Mouse (Mus musculus): ENCODE measurements around the gene Catsper2. TPM values are rescaled to one million over a fixed set of nuclear protein-coding genes. Genes with fewer than 3 reads are reported as not detected.

Catsper2 gene
- polyA plus RNA-seq, 1 experiment from 2014 or later: 2.7 TPM

Small RNA genes lying within 50 kb of the gene (microRNA-seq; reads per million reads assigned to microRNA genes)
- gene Gm22953: not detected

Other genes starting within 250 kb of the Catsper2 start
- 57.2 and 57.6 TPM in 2 replicates for gene Tubgcp4, start 243.1 kb downstream of the Catsper2 start, polyA plus RNA-seq (2015; fragmentation: Nextera tagmentation; extraction: Ambion mirVana)
- 12.6 and 13.8 TPM in 2 replicates for gene Zscan29, start 242.7 kb downstream of the Catsper2 start, polyA plus RNA-seq (2015; fragmentation: Nextera tagmentation; extraction: Ambion mirVana)
- gene Trp53bp1, start 142.4 kb downstream of the Catsper2 start, polyA plus RNA-seq (2015; fragmentation: Nextera tagmentation; extraction: Ambion mirVana): 72.9 and 73.7 TPM in 2 replicates
- 3.1 and 3.2 TPM in 2 replicates for gene Map1a, start 124.2 kb downstream of the Catsper2 start, polyA plus RNA-seq (2015; fragmentation: Nextera tagmentation; extraction: Ambion mirVana)
- 12.6 and 14.5 TPM in 2 replicates for gene Ppip5k1, start 58.4 kb downstream of the Catsper2 start, polyA plus RNA-seq (2015; fragmentation: Nextera tagmentation; extraction: Ambion mirVana)
- gene Ckmt1, start 56.1 kb downstream of the Catsper2 start, polyA plus RNA-seq (2015; fragmentation: Nextera tagmentation; extraction: Ambion mirVana): 16.9 and 22.4 TPM in 2 replicates
- gene Strc, start 26.6 kb downstream of the Catsper2 start, polyA plus RNA-seq (2015; fragmentation: Nextera tagmentation; extraction: Ambion mirVana): not detected in 2 replicates
- 811 and 867 TPM in 2 replicates for gene Pdia3, start within 50 bp of the Catsper2 start, polyA plus RNA-seq (2015; fragmentation: Nextera tagmentation; extraction: Ambion mirVana)
- gene Ell3, start 30.5 kb upstream of the Catsper2 start, polyA plus RNA-seq (2015; fragmentation: Nextera tagmentation; extraction: Ambion mirVana): 11.2 and 12.9 TPM in 2 replicates
- gene Serf2, start 35.4 kb upstream of the Catsper2 start, polyA plus RNA-seq (2015; fragmentation: Nextera tagmentation; extraction: Ambion mirVana): 482 and 510 TPM in 2 replicates
- 119 and 120 TPM in 2 replicates for gene Hypk, start 39.5 kb upstream of the Catsper2 start, polyA plus RNA-seq (2015; fragmentation: Nextera tagmentation; extraction: Ambion mirVana)
- gene Serinc4, start 43.0 kb upstream of the Catsper2 start, polyA plus RNA-seq (2015; fragmentation: Nextera tagmentation; extraction: Ambion mirVana): 0.06 and 0.10 TPM in 2 replicates
- 53.7 and 54.3 TPM in 2 replicates for gene Mfap1b, start 60.3 kb upstream of the Catsper2 start, polyA plus RNA-seq (2015; fragmentation: Nextera tagmentation; extraction: Ambion mirVana)
- 28.2 and 29.4 TPM in 2 replicates for gene Mfap1a, start 92.9 kb upstream of the Catsper2 start, polyA plus RNA-seq (2015; fragmentation: Nextera tagmentation; extraction: Ambion mirVana)
- 9.3 and 9.7 TPM in 2 replicates for gene Wdr76, start 92.9 kb upstream of the Catsper2 start, polyA plus RNA-seq (2015; fragmentation: Nextera tagmentation; extraction: Ambion mirVana)